Mouse (Mus musculus): ENCODE results near the gene Use1. TPM values are rescaled to one million over a fixed set of nuclear protein-coding genes. Genes with fewer than 3 reads are reported as not detected.

Gene Use1
- polyA plus RNA-seq, 1 experiment from 2014 or later, result 98.4 TPM

- Histone ChIP-seq H3K4me3 (ENCODE audit: low read depth, low read length) (peak overlapping the region; percentile 59), H3K9ac (ENCODE audit: low read depth, low read length) (peak overlapping the region; percentile 58), H3K27ac (ENCODE audit: low read depth, low read length) (no peak overlapping the region), H3K4me2 (replicated peaks; ENCODE audit: low read depth) (peak overlapping the region; percentile 98), H3K36me3 (ENCODE audit: control insufficient read depth, insufficient read depth) (peaks cover 12% of the 10 kb centered on the region; the same call in 1 of the 2 replicates), H3K27me3 (replicated peaks; ENCODE audit: control insufficient read depth, insufficient read depth, low read length) (no peaks in the 10 kb centered on the region), H3K4me1 (replicated peaks; ENCODE audit: control insufficient read depth, insufficient read depth, low read length) (0 out of 2 replicates have a peak, but pooled peaks cover 4% of the 10 kb centered on the region), H3K9me3 (ENCODE audit: control insufficient read depth) (no peaks in the 10 kb centered on the region)
- ATAC-seq, result peak; percentile 58
- under 1% methylated on average over 55 of the region's 55 CpGs for WGBS
- peak; percentile 94 for TF ChIP-seq CTCF (IDR thresholded peaks at IDR 0.05; ENCODE audit: low read depth)
These were observed 39.7 kb downstream of the Use1 start for GRCm38 (mm10) chr8:71406099-71407015.

- 91% methylated on average over 14 of the region's 14 CpGs for WGBS
- Histone ChIP-seq H3K4me3 (ENCODE audit: low read depth, low read length) (no peak overlapping the region), H3K4me1 (replicated peaks; ENCODE audit: control insufficient read depth, insufficient read depth, low read length) (0 out of 2 replicates have a peak, but pooled peaks cover 4% of the 10 kb centered on the region), H3K27ac (ENCODE audit: low read depth, low read length) (no peak overlapping the region), H3K4me2 (replicated peaks; ENCODE audit: low read depth) (no peak overlapping the region; the same call in 1 of the 2 replicates), H3K9ac (ENCODE audit: low read depth, low read length) (no peak overlapping the region), H3K36me3 (ENCODE audit: control insufficient read depth, insufficient read depth) (peaks cover 12% of the 10 kb centered on the region; the same call in 1 of the 2 replicates), H3K9me3 (ENCODE audit: control insufficient read depth) (no peaks in the 10 kb centered on the region), H3K27me3 (replicated peaks; ENCODE audit: control insufficient read depth, insufficient read depth, low read length) (no peaks in the 10 kb centered on the region)
- ATAC-seq, result no peak
- no peak for TF ChIP-seq CTCF (IDR thresholded peaks at IDR 0.05; ENCODE audit: low read depth)
These were observed 40.8 kb downstream of the Use1 start for GRCm38 (mm10) chr8:71407441-71407840.

- Histone ChIP-seq H3K27me3 (replicated peaks; ENCODE audit: control insufficient read depth, insufficient read depth, low read length) (no peaks in the 10 kb centered on the region), H3K4me2 (replicated peaks; ENCODE audit: low read depth) (no peak overlapping the region), H3K9ac (ENCODE audit: low read depth, low read length) (no peak overlapping the region), H3K4me1 (replicated peaks; ENCODE audit: control insufficient read depth, insufficient read depth, low read length) (0 out of 2 replicates have a peak, but pooled peaks cover 4% of the 10 kb centered on the region), H3K27ac (ENCODE audit: low read depth, low read length) (no peak overlapping the region), H3K36me3 (ENCODE audit: control insufficient read depth, insufficient read depth) (peaks cover 12% of the 10 kb centered on the region; the same call in 1 of the 2 replicates), H3K9me3 (ENCODE audit: control insufficient read depth) (no peaks in the 10 kb centered on the region), H3K4me3 (ENCODE audit: low read depth, low read length) (no peak overlapping the region)
- TF ChIP-seq CTCF (IDR thresholded peaks at IDR 0.05; ENCODE audit: low read depth), result no peak
- no peak for ATAC-seq
- WGBS, result 95% methylated on average over 4 of the region's 4 CpGs
These were observed 41.6 kb downstream of the Use1 start for GRCm38 (mm10) chr8:71408231-71408630.

- 38% methylated on average over 11 of the region's 11 CpGs for WGBS
- no peak for TF ChIP-seq CTCF (IDR thresholded peaks at IDR 0.05; ENCODE audit: low read depth)
- H3K27me3 ChIP-seq (replicated peaks; ENCODE audit: control insufficient read depth, insufficient read depth, low read length), result no peaks in the 10 kb centered on the region
- H3K9ac ChIP-seq (ENCODE audit: low read depth, low read length), result no peak overlapping the region
- H3K4me1 ChIP-seq (replicated peaks; ENCODE audit: control insufficient read depth, insufficient read depth, low read length), result no peaks in the 10 kb centered on the region
- no peaks in the 10 kb centered on the region for H3K9me3 ChIP-seq (ENCODE audit: control insufficient read depth)
- no peak overlapping the region for H3K27ac ChIP-seq (ENCODE audit: low read depth, low read length)
- H3K4me3 ChIP-seq (ENCODE audit: low read depth, low read length), result no peak overlapping the region
- peaks cover 12% of the 10 kb centered on the region; the same call in 1 of the 2 replicates for H3K36me3 ChIP-seq (ENCODE audit: control insufficient read depth, insufficient read depth)
- ATAC-seq, result no peak
- no peak overlapping the region for H3K4me2 ChIP-seq (replicated peaks; ENCODE audit: low read depth)
These were observed 45.1 kb downstream of the Use1 start for GRCm38 (mm10) chr8:71411535-71412273.

Other genes starting within 250 kb of the Use1 start
- gene Myo9b, start 94.1 kb upstream of the Use1 start, polyA plus RNA-seq (2015; fragmentation: Nextera tagmentation; extraction: Ambion mirVana), result 6.5 and 7.2 TPM in 2 replicates
- 12.9 and 13.1 TPM in 2 replicates for gene Haus8, start 93.9 kb upstream of the Use1 start, polyA plus RNA-seq (2015; fragmentation: Nextera tagmentation; extraction: Ambion mirVana)
- 20.0 and 20.5 TPM in 2 replicates for gene Ocel1, start 4.5 kb downstream of the Use1 start, polyA plus RNA-seq (2015; fragmentation: Nextera tagmentation; extraction: Ambion mirVana)
- 58.3 and 58.5 TPM in 2 replicates for gene Nr2f6, start 15.1 kb downstream of the Use1 start, polyA plus RNA-seq (2015; fragmentation: Nextera tagmentation; extraction: Ambion mirVana)
- gene Ushbp1, start 29.0 kb downstream of the Use1 start, polyA plus RNA-seq (2015; fragmentation: Nextera tagmentation; extraction: Ambion mirVana), result 4.1 and 4.9 TPM in 2 replicates
- gene Babam1, start 30.0 kb downstream of the Use1 start, polyA plus RNA-seq (2015; fragmentation: Nextera tagmentation; extraction: Ambion mirVana), result 66.8 and 68.6 TPM in 2 replicates
- gene Ankle1, start 39.2 kb downstream of the Use1 start, polyA plus RNA-seq (2015; fragmentation: Nextera tagmentation; extraction: Ambion mirVana), result 2.8 and 4.4 TPM in 2 replicates
- 15.2 and 15.9 TPM in 2 replicates for gene Abhd8, start 96.8 kb downstream of the Use1 start, polyA plus RNA-seq (2015; fragmentation: Nextera tagmentation; extraction: Ambion mirVana)
- 187 and 190 TPM in 2 replicates for gene Mrpl34, start 98.1 kb downstream of the Use1 start, polyA plus RNA-seq (2015; fragmentation: Nextera tagmentation; extraction: Ambion mirVana)
- gene Dda1, start 102.4 kb downstream of the Use1 start, polyA plus RNA-seq (2015; fragmentation: Nextera tagmentation; extraction: Ambion mirVana), result 82.8 and 91.7 TPM in 2 replicates
- 0.54 and 0.74 TPM in 2 replicates for gene Ano8, start 119.1 kb downstream of the Use1 start, polyA plus RNA-seq (2015; fragmentation: Nextera tagmentation; extraction: Ambion mirVana)
- gene Gtpbp3, start 121.3 kb downstream of the Use1 start, polyA plus RNA-seq (2015; fragmentation: Nextera tagmentation; extraction: Ambion mirVana), result 6.3 and 6.6 TPM in 2 replicates
- 109 and 111 TPM in 2 replicates for gene Plvap, start 144.9 kb downstream of the Use1 start, polyA plus RNA-seq (2015; fragmentation: Nextera tagmentation; extraction: Ambion mirVana)
- 0.08 TPM in 1 of 2 replicates, not detected in the other for gene Ccdc194, start 158.9 kb downstream of the Use1 start, polyA plus RNA-seq (2015; fragmentation: Nextera tagmentation; extraction: Ambion mirVana)
- 85.5 and 91.5 TPM in 2 replicates for gene Bst2, start 170.6 kb downstream of the Use1 start, polyA plus RNA-seq (2015; fragmentation: Nextera tagmentation; extraction: Ambion mirVana)
- 133 and 143 TPM in 2 replicates for gene Mvb12a, start 176.1 kb downstream of the Use1 start, polyA plus RNA-seq (2015; fragmentation: Nextera tagmentation; extraction: Ambion mirVana)
- gene Tmem221, start 192.0 kb downstream of the Use1 start, polyA plus RNA-seq (2015; fragmentation: Nextera tagmentation; extraction: Ambion mirVana), result 0.66 and 0.90 TPM in 2 replicates
- gene Nxnl1, start 199.8 kb downstream of the Use1 start, polyA plus RNA-seq (2015; fragmentation: Nextera tagmentation; extraction: Ambion mirVana), result not detected in 2 replicates
- 14.5 and 14.9 TPM in 2 replicates for gene Slc27a1, start 202.0 kb downstream of the Use1 start, polyA plus RNA-seq (2015; fragmentation: Nextera tagmentation; extraction: Ambion mirVana)
- 152 and 154 TPM in 2 replicates for gene Pgls, start 225.3 kb downstream of the Use1 start, polyA plus RNA-seq (2015; fragmentation: Nextera tagmentation; extraction: Ambion mirVana)
- 0.47 and 0.77 TPM in 2 replicates for gene Fam129c, start 230.8 kb downstream of the Use1 start, polyA plus RNA-seq (2015; fragmentation: Nextera tagmentation; extraction: Ambion mirVana)
- 43.3 and 44.5 TPM in 2 replicates for gene Colgalt1, start 244.2 kb downstream of the Use1 start, polyA plus RNA-seq (2015; fragmentation: Nextera tagmentation; extraction: Ambion mirVana)

Data from intestine, postnatal 0 days (tissue).